Mouse (Mus musculus): ENCODE measurements at regions not wholly inside any gene's neighbourhood (a gene's known extent, or its start where the extent isn't known, plus 50 kb on each side); places are given as distances from the start of the nearest gene placed in this dataset.
A peak's percentile ranks its signal among the peaks of the same experiment; 100 is the strongest.

DNA sequence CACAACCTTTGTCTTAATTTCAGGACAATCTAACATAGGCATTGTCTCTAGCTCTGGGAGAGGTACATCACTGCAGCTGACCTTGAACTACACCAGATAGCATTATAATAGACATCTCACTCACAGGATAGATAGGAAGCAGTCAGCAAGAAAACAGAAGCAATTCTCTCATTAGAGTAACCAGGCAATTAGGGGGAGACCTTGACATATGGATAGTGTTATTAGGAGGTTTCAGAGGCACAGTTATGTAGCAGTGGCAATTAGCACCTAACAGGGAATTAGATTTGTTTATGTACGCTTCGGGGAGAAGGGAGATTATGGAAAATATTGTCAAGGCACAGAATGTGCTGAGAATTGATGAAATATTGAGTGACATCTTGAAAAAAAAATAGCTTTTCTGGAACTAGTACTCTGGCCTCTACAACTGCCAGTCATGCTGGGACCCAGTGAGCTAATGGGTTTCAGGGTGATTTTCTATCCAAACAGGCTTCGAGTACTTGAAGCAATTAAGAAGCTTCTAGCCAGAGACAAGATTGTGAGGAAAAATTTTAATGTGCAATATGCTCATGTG, 216.8 kb upstream of the Aco1 start:
- no peak for DNase-seq

DNA sequence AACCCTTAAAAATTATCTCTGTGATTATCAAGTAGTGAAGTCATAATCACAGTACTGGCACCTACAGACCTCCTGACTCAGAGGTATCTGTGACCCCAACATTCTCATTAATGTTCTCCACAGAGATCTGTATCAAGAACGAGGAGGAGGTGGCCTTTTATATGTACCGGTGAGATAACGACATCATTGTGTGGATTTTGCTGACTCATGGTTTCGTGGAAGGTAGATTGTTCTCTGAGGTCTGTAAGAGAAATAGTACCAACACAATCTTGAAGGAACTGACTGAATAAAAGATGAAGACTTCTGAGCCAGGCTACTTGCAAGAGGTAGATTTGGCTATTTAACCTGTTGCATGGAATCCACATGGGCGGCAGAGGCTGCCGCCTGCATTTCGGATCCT, 216.3 kb upstream of the Aco1 start:
- no peak for DNase-seq

DNA sequence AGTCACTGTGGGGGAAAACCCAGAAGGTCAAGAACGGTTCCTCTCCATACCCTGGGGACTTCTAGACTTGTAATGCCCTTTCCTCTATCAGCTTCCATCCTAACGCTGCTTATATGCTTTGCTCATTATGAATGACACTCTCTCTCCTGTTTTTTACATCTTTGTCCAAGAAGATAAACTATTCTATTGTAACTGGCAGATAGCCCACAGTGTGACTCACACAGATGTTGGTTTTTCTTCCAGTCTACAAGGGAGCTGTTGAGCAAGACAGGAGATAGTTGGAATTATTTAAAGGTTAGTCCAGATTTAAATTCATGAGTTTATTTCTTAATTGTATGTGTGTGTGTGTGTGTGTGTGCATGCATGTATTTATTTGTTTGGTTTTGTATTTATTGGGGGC, 214.4 kb upstream of the Aco1 start:
- DNase-seq, result no peak

DNA sequence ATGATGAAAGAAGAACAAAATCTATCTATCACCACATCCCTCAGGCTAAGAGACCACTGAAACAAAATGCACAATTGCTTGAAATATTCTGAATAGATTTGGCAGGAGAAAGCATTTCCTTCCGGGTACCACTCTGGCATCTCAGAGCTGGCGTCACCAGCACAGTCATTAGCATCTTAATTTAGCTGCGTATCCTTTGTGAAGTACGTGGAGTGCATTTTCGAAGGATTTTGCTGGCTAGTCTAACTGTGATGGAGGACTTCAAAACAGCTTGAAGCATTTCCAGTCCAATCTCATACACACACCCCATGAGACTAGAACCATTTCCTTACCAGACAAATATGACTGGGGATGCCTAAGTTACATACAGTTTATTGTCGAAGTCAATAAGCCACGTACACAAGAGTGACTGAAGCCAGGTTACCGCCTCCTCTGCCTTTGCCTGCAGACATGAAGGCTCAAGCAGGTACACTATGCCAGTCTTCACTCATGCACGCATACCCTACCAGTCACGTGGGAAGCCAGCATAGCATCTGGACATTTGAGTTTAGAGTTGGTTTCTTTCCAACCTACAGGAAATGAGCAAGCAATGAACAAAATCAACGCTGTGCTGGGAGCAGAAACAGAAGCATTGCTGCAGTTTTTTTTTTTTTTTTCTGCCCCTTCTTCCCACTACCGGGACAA, 208.7 kb upstream of the Aco1 start:
- DNase-seq, result no peak

DNA sequence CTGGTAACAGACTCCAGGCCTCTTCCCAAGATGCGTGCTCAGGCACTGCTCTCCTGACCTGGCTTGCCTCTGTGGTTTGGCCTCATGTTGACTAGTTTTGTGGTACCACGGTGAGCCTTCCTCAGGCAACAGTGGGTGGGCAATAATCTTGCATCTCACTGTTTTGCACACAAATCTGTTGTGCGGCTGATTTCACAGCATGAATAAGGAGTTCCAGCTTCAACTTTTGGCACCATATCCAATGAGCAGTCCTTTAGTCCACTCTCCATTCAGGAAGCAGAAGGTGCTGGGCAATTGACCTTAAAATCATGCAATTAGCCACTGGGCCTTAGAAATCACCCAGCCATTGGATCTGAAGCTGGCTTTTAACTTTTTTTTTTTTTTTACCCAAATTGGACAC, 184.2 kb upstream of the Aco1 start:
- no peak for DNase-seq

DNA sequence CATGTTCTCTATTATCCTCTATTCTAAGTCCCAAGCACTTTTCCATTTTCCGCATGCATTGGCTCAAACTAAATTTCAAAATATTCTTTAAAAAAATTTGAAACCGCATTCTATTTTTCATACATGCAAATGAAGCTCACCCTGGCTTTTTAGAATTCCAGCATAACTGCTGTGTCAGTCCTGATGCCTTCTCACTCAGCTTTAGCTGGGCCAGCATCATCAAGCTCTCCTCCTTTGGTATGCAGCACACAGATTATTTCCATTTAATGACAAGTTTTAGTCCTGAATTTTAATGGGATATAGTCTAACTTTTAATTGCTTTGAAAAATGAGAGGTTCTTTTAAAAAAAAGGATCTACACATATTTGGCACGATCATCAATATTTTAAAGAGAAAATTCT, 174.9 kb upstream of the Aco1 start:
- no peak for DNase-seq

DNA sequence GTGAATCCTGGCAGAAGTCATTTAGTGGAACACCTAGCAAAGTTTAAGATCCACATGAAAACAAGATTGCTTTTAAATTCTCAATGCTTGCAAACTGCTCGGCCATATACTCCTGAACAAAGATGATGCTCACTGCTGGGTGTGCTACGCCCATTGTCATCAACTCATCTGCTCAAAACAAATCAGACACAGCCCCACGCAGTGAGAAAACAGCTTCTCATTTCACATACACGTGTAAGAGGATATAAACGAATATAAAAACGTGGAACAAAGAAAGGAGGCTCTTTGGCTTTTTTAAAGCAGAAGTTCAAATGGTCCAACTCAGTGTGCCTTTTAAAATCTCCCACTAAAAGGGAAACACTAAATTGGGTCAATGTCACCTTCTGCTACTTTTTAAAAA, 151.5 kb upstream of the Aco1 start:
- DNase-seq, result no peak

DNA sequence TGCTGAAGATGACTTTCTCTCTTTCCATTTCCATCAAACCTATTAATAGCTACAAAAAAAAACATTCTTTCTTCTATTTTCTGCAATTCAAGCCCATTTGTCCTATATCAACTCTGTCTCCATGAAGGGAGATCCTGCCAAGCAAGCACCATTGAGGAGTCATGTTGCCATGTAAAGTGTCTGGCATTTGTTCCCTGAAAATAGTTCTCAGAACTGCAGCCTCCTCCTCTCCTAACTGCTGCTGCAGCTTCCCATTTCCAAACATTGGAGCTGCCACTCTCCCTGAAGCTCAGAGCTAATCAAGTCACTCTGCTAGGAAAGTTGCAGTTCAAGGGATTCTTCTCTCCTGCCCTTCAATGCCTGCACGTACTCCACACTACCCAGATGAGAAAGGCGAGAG, 151.0 kb upstream of the Aco1 start:
- no peak for DNase-seq

DNA sequence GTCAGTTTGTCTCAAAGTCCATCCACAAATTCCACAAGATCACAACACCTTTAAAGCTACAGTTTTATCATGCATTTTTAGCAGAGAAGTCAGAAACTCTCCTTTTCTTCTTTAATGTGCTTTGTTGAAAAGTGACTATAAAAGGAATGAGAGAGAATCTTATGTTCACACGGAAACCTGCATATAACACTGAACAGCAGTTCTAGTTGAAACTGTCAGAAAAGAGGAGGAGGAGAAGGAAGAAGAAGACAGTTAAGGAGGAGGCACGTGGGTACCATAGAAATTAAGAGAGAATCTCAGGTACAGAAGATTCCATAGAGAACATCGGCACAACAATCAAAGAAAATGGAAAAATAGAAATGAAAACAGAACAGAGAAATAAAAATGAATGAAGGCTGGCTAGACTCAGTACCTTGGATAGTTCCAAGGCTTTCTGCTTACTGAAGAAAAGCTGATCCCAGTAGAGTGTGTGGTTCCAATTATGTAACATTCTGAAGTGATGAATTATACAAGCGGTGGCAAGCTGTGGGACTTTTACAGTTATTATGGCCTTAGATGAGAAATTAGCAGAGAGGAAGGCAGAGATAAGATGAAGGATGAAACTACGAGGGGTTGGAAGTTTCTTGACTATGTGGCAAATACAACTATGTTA, 144.0 kb upstream of the Aco1 start:
- DNase-seq, result no peak

DNA sequence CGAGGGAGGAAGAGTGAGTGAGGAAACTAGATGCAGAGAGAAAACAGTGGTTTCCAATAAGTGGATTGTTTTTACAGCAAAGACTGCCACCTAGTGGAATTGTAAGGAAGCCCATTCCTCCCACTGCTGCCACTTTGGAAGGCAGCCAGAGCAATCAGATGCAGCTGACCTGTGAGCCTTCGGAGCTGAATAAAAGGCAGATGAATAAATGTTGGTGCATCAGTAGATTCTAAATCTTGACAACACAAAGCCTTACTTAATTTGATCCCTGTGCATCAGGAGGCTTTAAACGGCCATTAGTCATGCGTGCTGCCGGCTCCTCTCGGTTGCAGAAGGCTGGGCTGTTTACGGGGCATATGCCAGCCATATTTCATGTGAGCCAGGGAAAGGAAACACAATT, 128.2 kb upstream of the Aco1 start:
- DNase-seq, result peak; percentile 63

DNA sequence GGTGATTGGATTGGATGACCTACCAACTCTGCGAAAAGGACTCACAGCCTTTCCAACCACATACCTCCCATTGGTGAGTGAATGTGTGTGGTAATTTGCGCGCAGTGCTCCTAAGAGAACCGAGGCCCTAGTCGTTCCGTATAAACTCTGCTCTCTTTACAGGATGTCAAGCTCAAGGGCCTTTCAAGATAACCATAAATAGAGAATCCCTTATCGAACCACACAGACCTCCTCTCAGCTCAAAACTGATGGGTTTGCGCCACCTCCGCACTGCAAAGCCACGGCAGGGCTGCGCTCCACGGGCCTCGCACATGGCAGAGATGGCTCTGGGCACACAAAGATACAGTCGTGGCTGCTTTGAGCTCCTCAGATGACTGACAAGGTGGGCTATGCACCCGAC, 126.0 kb upstream of the Aco1 start:
- no peak for DNase-seq

DNA sequence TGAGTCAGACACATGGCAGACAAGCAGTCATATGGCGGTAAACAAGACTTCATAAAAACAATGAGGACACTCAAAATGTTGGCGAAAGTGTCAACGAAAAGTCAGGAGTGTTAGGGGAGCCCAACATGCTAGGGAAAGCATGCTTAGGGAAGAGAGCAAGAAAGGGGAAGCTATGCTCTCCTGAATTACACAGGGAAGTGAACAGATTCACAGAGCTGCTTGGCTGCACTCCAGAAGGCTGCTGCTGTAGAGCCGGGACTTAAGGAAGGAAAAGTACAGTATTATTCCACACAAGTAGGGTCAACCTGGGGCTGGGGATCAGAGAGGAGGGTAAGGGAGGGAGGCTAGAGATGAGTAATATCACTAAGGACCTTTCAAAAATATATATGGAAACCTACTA, 124.7 kb upstream of the Aco1 start:
- DNase-seq, result no peak

DNA sequence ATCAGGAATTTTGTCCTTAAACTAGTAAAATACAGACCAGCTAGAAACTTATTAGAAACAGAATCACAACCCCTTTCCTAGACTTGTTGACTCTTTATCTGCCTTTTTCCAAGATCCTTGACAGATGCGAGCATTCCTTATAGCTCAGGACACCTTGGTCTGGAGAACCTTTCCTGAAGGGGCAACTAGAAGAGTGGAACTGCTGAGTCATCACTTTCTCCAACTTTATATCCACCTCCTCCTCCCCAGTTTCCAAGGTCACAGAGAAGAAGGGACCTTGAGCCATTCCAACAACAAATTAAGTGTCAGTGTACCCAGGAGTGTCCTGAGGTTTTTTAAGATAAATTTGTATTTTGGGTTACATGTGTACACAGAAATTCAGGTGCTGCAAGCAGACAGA, 111.5 kb upstream of the Aco1 start:
- DNase-seq, result no peak

DNA sequence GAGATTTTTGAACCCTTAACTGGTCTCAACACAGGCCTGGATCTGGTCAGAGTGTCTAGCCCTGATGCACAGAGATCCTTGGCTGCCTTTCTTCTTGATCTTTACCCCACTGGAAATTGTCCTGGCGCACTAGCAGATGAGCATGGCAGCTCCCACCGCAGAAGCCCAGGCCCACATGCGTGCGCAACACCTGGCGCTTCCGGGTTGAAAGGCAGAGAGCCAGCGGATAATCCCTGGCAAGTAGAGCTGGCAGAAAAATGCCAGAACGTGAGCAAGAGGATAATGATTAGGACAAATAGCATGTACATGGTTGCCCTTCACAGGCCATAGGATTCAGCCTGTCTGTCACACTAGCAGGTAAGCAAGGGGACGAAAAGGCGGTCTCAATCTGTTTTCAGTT, 95.0 kb upstream of the Aco1 start:
- no peak for DNase-seq

DNA sequence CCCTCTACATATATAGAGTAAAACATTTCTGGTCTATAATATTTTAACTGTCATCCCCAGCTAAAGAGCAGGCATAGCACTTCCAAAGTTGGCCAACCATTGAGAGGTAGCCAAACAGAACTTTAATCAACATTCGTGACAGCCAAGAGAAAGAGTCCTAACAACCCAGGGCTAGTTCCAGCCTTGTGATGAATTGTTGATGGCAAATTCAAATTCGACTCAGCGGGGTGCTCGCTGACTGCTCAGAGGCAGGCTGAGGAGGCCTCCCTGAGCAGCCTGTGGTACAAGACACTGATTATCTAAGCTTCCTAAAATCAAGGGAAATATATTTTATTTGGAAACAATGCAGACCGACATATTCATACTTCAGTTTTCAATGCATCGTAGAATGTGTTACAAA, 93.8 kb upstream of the Aco1 start:
- no peak for DNase-seq

DNA sequence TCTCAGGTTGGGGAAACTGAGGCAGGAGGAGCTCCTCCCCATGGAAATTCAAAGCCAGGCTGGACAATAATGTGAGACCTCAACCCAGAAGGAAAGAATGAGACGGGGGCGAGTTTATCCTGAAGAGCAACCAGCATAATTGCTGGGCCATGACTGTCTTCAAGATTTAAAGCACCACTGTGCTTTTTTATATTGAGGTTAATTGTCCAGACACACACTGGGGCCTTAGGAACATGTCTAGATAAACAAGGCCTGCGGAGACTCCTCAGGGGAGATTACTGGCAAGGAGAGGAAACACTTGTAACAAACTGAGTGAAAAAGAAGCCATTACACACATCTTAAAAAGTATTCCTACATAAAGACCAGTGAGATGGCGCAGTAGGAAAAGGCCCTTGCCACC, 91.0 kb upstream of the Aco1 start:
- no peak for DNase-seq

DNA sequence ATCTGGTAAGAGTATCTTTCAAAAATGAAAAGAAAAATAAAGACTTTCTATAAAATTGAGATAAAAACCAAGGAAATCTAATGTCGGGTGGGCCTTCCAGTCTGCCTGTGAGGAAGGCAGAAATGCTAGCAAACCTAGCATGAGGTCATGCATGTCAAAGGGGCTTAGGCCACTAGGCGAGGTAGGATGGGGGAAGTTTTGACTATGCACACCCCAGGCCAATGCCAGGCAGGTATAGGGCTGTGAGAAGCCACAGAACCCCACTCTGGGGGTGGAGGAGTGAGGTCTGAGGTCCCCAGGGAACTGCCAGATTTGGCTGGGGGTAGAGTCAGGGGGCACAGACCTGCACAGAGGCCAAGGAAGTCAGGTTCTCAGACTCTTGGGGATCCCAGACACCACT, 89.5 kb upstream of the Aco1 start:
- no peak for DNase-seq

DNA sequence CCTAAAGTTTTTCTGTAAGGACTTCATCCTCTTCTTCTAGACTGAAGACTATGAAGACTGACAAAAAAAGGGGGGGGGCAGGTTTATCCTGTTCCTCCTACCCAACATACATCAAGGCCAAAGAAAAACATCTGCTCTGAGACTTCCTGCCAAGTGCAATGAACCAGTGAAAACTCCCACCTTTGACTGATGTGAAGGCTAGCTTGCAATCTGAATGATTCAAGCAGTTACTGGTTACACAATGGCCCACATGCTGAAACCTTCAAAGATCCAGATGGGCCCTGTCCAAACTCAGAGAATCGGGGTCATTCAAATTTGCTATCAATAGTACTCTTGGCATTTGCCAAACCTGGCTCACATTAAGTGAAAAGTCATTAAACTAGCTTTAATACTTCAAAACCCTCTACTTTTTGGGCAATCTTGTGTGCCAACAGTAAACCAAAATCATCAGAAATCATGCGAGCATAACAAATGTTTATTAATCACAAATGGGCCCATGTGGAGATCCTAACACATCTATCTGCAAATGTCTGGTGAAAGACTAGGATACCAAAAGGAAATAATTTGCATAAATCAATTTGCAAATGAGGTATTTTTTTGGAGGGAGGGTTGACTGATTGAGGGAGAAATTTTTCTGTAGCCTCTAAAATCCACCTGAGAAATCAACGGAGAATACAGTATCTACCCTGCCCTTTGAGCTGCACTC, 79.0 kb upstream of the Aco1 start:
- no peak for DNase-seq

DNA sequence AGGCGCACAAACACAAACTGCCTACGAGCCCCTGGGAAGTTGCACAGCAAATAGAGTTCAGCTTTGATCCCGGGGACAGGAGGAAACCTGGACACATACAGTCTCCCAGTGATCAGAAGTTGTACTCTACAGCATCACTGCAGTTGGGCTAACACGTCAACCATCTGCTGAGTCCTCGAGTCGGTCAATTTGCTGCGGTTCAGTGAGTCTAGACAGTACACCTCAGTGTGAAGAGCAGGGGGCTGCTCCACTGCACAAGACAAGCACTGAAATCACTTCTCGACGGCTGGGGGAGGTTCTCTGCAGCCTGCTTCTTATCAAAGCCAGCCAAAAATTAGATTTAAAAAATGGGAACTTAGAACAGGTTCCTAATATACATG, 78.4 kb upstream of the Aco1 start:
- DNase-seq, result no peak

DNA sequence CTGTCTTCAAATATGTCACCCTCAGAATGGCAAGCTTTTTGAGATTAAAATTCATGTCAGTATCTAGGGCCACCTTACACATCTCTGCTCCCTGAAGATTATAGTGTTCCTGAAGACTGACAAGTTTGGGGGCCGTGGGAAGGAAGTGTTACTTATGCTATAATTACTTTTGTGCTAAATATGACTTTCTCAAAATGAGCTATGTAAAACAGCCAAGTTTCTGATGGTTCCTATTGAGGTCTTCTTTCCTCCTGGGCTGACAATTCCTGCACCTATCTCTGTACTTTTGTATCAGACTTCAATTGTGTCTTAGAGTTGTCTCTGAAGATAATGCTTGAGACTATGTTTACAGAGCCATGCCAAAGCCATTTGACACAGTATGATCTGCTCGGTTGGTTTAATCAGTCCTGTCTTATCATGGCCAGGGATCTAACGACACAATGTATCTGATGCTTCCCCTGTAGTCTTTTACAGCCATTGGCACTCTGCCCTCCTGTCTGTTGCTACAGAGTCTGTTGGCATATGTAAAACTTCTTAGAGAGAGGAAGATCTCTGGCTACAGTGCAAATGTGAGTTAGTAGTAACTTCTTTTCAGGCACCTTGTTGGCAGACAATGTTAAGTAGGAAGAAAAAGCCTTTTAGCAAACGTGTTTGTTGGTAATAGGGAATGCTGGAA, 71.8 kb upstream of the Aco1 start:
- no peak for DNase-seq

DNA sequence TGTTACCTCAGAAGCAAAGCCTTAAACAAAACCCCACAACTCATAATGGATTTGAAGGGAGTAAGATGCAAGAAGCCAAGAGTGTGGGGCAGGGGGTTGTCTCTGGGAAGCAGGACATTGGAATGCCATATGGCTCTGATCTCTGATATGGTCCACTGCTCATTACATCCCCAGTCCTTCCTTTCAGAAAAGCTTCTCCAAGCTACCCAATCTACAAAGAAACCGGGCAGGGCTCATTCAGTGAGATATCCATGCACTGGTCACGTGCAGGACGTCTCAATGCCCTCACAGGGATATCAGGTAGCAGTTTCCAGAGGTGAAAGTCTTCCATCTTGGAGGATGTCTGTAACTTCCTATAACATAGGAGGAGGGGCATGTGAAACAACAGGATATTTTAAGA, 61.8 kb upstream of the Aco1 start:
- DNase-seq, result no peak

DNA sequence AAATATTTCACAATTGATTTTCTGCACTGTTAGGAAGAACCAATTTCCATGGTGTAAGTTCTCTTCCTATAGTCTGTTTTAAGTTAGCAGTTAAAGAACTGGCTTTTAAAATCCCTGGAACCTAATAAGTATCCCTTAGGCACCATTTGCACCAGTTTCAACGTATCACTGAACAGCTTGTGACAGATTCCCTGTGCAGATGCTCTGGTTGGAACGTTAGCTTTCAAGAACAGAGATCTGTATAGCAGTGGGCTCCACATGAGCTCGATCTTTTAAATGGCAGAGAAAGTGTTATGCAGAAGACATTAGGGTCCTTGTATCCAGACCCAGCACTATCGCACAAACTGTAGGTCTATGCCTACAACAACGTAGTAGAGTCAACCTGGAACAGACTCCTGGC, 52.6 kb upstream of the Aco1 start:
- no peak for DNase-seq

Measured in cerebellum, adult 8-10 months (tissue).